Mouse (Mus musculus) neutrophil, adult 65 days (primary cell): ENCODE results near the gene Sf3b3. TPM values are rescaled to one million over a fixed set of nuclear protein-coding genes. Genes with fewer than 3 reads are reported as not detected.

Source experiments
- total RNA-seq: library from RNA; stranded (reverse); gene quantifications from 2 replicates; pipeline ENCODE4 v1.2.4, GENCODE M21; 2023

Sf3b3 gene
- 53.5 and 66.2 TPM in 2 replicates for total RNA-seq

GRCm38 (mm10) chr8:110846405-110847170 is at the start of gene Sf3b3, which contains the start of gene Cog4:
Gene Sf3b3, minus strand, starts transcription at chr8:110846787.
Gene Cog4, plus strand, starts transcription at chr8:110846600.

GRCm38 (mm10) chr8:110805669-110806068 is 40.9 kb downstream of the Sf3b3 start, which contains the start of gene Il34:
Gene Il34, minus strand, starts transcription at chr8:110805924.

Other genes with a start within 250 kb of the Sf3b3 start
- 26.9 and 39.1 TPM in 2 replicates for gene Vac14, start 228.2 kb downstream of the Sf3b3 start, total RNA-seq
- gene Mtss1l, start 125.3 kb downstream of the Sf3b3 start, total RNA-seq: 0.54 and 1.00 TPM in 2 replicates
- not detected in 2 replicates for gene Il34, start 40.9 kb downstream of the Sf3b3 start, total RNA-seq
- gene Cog4, start 187 bp downstream of the Sf3b3 start, total RNA-seq: 31.1 and 42.8 TPM in 2 replicates
- gene Fuk, start 55.7 kb upstream of the Sf3b3 start, total RNA-seq: 7.5 and 8.5 TPM in 2 replicates
- 31.8 and 34.4 TPM in 2 replicates for gene St3gal2, start 73.1 kb upstream of the Sf3b3 start, total RNA-seq
- gene Ddx19a, start 151.0 kb upstream of the Sf3b3 start, total RNA-seq: 31.7 and 33.6 TPM in 2 replicates
- gene Ddx19b, start 185.0 kb upstream of the Sf3b3 start, total RNA-seq: 6.4 and 9.7 TPM in 2 replicates
- 25.9 and 32.6 TPM in 2 replicates for gene Aars, start 186.4 kb upstream of the Sf3b3 start, total RNA-seq
- gene Exosc6, start 209.6 kb upstream of the Sf3b3 start, total RNA-seq: 0.50 and 4.2 TPM in 2 replicates
- gene Clec18a, start 245.6 kb upstream of the Sf3b3 start, total RNA-seq: not detected in 2 replicates
- 8.6 and 17.3 TPM in 2 replicates for gene Pdpr, start 247.8 kb upstream of the Sf3b3 start, total RNA-seq